Mouse (Mus musculus) forebrain, embryonic 16.5 days (tissue): Measurements from ENCODE around the gene Jam3. TPM values are rescaled to one million over a fixed set of nuclear protein-coding genes. Genes with fewer than 3 reads are reported as not detected.

Experiments used
- polyA plus RNA-seq: library from polyadenylated mRNA; unstranded; fragments of >200 nt; fragmentation: Nextera tagmentation; extraction: Ambion mirVana; gene quantifications from 2 replicates; pipeline ENCODE4 v1.2.1, GENCODE M21; 2015

Gene Jam3
- polyA plus RNA-seq, 1 experiment from 2014 or later = 60.2 TPM

Other genes starting within 250 kb of the Jam3 start
- 0.27 and 0.35 TPM in 2 replicates for gene Gm1110, start 232.3 kb downstream of the Jam3 start, polyA plus RNA-seq
- gene Acad8, start 155.9 kb downstream of the Jam3 start, polyA plus RNA-seq = 43.4 and 50.5 TPM in 2 replicates
- 153 and 158 TPM in 2 replicates for gene Thyn1, start 155.7 kb downstream of the Jam3 start, polyA plus RNA-seq
- gene Vps26b, start 125.4 kb downstream of the Jam3 start, polyA plus RNA-seq = 85.7 and 92.7 TPM in 2 replicates
- 23.4 and 24.9 TPM in 2 replicates for gene Ncapd3, start 125.2 kb downstream of the Jam3 start, polyA plus RNA-seq
- gene Igsf9b, start 143.8 kb upstream of the Jam3 start, polyA plus RNA-seq = 12.0 and 16.7 TPM in 2 replicates
- not detected in 2 replicates for gene Spata19, start 241.4 kb upstream of the Jam3 start, polyA plus RNA-seq